Mouse (Mus musculus) lung, postnatal 10 days (tissue): ENCODE measurements around the gene Ociad2.
A peak's percentile ranks its signal among the peaks of the same experiment; 100 is the strongest.

ENCODE experiments used
- DNase-seq: peaks from one replicate; pipeline ENCODE4 v3.0.0; 2021

Gene Ociad2

GRCm38 (mm10) chr5:73295916-73296315, 44.9 kb downstream of the Ociad2 start:
- DNase-seq: no peak

- DNase-seq: no peak
Measured at GRCm38 (mm10) chr5:73295016-73295415, 45.8 kb downstream of the Ociad2 start.

DNA sequence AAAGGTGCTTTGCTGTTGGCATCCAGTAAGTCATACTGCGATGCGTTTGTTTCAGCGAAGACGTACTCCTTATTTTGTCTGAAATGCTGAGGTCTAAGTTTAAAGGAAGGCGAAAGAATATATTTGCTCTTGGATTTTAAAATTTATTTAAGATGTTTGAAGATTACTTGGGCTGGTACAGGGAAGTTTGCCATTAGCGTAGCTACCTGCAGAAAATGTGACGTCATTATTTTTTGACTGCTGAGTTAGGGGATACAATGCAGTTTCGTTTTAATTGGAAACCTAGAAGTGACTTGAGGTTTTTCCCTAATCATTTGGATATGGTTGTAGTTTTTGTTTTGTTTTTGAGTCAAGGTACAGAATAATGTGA, 47.4 kb downstream of the Ociad2 start:
- no peak for DNase-seq

DNA sequence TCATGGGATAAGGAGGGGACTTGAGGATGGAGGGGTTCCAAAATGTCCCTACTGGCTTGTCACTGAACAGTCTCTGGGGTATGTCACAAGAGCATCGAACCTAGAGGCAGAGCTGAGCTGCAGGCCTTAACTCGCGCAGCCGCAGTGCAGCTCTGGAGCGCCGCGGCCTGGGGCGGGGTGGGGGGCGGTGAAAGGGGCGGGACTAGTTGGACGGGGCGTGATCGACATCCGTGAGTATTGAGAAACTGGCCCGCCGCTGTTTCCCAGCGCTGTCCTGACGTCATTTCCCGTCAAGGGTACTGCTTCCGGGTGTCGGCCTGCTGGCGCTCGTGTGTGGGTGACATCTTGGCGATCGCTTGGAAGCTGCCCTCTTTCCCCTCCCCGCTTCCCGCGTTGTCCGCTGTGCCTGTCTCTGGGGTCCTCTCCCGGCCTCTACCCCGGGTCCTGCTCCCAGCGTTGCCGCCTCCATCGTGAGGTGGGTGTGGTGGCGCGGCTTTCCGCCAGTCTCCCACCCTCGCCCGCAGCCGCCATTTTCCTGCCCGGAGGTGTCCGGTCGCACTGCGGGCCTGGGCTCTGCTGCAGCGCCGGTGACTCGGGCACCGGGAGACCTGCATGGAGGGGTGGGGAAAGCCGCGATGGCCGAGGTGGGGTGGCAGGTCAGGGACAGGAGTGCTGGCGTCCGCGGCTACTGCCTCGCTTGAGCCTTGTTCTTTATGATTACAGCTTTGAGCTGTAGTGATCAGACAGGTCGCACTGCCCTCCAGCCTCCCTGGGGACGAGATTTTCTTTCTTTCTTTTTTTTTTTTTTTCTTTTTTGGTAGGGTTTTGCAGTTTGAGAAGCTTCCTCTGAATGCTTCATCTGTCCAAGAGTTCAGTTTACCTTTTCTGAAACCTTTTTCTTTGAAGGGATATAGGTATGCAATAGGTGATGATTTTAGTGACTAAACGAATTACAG, 48.0 kb downstream of the Ociad2 start, which contains the start of gene Ociad1:
Ociad1 (plus strand) TSS at position 283 of the 956 bp plus-strand sequence.
- DNase-seq: peak; percentile 97

DNA sequence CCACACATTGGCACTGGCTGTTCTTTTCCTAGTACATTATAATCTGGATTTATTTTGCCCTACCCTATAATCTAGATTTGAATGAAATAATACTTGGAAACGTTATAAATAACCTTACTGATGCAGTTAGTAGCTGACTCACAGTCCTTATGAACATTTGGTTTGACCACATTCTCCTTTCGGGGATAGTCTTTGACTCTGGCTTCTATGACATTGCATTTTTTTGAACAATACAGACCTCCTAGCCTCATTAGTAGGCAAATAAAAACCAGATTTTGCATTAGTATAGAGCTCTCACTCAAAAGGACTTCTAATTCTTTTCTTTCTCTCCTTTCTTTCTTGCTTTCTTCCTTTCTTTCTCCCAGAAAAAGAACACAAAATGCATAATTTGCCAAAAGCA, 50.9 kb downstream of the Ociad2 start:
- DNase-seq: no peak

GRCm38 (mm10) chr5:73286603-73287002, 54.2 kb downstream of the Ociad2 start:
- DNase-seq: no peak

GRCm38 (mm10) chr5:73285470-73285978, 55.3 kb downstream of the Ociad2 start:
- DNase-seq: no peak

- no peak for DNase-seq
Measured at GRCm38 (mm10) chr5:73284046-73284445, 56.8 kb downstream of the Ociad2 start.

GRCm38 (mm10) chr5:73280567-73280850, 60.3 kb downstream of the Ociad2 start:
- DNase-seq: no peak

DNA sequence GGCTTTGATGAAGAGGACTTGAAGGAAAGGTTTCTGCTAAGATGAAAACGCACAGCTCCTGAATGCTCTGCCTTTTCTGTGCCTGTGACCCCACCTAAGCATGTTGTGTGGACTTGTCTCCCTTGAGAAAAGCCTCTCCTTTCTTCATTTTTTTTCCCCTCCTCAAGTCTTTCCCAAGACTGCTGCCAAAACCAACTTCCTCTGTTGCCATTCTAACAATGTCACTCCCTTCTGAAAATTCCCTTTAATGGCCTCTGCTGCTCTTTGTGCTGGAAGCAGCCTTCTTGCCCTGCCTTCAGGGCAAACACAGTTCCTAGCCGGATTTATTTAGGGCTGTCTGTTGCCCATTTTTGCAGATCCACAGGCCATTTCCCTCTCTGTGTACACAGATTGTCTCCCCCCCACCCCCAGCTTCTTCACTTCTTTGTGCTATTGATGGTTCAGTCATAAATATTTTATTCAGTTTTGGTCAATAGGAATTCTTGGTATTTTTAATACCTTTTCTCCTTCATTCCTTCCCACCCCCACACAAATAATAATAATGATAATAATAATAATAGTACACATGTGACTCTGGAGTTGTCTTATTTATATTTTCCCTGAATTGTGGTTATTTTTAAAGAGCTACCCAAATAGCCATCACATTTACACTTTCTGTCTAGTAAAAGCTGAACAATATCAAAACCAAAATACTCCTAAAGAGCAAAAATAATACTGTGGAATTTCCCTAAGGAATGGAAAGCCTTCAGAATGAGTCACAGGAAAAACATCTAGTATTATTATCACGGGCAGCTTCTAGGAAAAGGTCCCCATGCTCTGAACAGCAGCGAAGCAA, 60.9 kb downstream of the Ociad2 start:
- no peak for DNase-seq

- DNase-seq: no peak
Measured at GRCm38 (mm10) chr5:73279190-73279589, 61.6 kb downstream of the Ociad2 start.

- DNase-seq: no peak
Measured at GRCm38 (mm10) chr5:73274941-73275340, 65.9 kb downstream of the Ociad2 start.

GRCm38 (mm10) chr5:73273171-73273570, 67.7 kb downstream of the Ociad2 start:
- DNase-seq: no peak
